Mouse (Mus musculus) lung, adult 2 months (tissue): Measurements from ENCODE around the gene Itga8. TPM values are rescaled to one million over a fixed set of nuclear protein-coding genes. Genes with fewer than 3 reads are reported as not detected.

Experiments used
- DNase-seq: peaks from one replicate; pipeline ENCODE4 v3.0.0; 2022
- H3K4me1 ChIP-seq: fragments of 200-500 bp; 2 replicates; pipeline ENCODE4 v1.6.1; 2011; ENCODE audit warnings: low read length; ENCODE audit not compliant: control insufficient read depth, insufficient read depth
- H3K4me3 ChIP-seq: fragments of 200-500 bp; replicated peaks from 2 replicates; pipeline ENCODE3; 2011; ENCODE audit warnings: low read depth, mild to moderate bottlenecking, control low read depth, low read length; ENCODE audit errors: extremely low read depth
- CTCF ChIP-seq: fragments of 200-500 bp; IDR thresholded peaks from 2 replicates; pipeline ENCODE4 v1.5.1; 2011; ENCODE audit warnings: mild to moderate bottlenecking, low read length, control low read depth; ENCODE audit not compliant: insufficient read depth
- POLR2A ChIP-seq: fragments of 200-500 bp; IDR thresholded peaks from 2 replicates; pipeline ENCODE4 v1.6.1; 2011; ENCODE audit warnings: low read depth, mild to moderate bottlenecking, control low read depth, low read length, borderline replicate concordance; ENCODE audit errors: extremely low read depth
- WGBS: fragments of 180-500 bp; shearing (Covaris S2); methylation state at CpG from one replicate; pipeline ENCODE4 v1.1.7; 2018; 5-methylcytosine and 5-hydroxymethylcytosine counted together
- polyA plus RNA-seq: library from polyadenylated mRNA; depleted of rRNA; stranded (reverse); fragments of >200 nt; gene quantifications from 2 replicates; pipeline ENCODE4 v1.2.3, GENCODE M21; 2012

Itga8 gene
- polyA plus RNA-seq, 1 experiment, result 57.7 TPM

DNA sequence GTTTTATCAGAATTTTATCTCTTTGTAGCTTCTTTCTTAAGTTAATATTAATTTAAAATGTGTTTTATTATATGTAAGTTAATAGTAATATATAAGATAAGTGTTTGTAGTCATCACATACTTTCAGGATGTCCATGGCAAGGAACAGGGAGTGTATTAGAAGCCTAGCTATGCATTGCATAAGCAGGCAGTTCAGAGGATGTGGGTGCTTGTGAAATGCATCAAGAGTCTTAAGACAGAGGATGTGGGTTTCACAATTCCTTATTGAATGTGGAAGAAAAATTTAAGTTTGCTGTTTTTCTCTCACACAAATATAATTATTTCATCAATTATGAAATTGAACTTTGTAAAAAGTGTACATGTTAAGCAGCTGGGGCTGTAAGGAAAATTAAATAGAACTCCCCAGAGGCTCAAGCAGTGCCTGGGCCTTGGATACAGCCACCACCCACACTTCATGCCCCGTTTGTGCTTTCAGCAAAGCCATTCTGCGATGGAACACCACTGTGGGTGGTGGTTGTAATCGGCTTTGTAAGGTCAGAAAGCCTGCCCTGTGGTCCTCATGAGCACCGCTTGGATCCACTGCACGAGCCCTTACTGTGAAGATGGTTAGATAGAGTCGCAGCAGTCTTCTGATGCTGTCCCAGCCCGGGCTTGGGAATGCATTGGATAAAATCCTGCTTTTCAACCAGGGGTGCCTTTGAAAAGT lies 126.8 kb downstream of the Itga8 start:
- 78% methylated on average over 7 of the region's 7 CpGs for WGBS
- no peaks in the 10 kb centered on the region; the same call in 1 of the 2 replicates for H3K4me1 ChIP-seq
- TF ChIP-seq CTCF, result no peak
- no peak for TF ChIP-seq POLR2A
- no peak for DNase-seq
- H3K4me3 ChIP-seq, result no peak overlapping the region

DNA sequence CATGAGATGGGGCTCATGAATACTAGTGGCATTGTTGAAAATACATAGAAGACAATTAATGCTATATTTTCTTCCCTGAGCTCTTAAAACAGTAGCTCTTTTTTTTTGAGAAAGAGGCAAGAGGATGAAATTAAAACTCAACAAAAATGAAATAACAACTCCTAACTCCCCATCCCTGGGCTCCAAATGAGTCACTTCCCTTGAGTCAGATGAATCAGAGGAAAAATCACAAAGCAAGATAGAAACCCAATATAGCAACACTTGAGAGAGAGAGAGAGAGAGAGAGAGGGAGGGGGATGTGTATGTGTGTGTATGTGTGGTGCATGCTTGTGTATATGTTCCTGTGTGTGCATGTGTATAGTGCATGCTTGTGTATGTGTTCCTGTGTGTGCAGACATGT lies 131.5 kb downstream of the Itga8 start:
- H3K4me1 ChIP-seq, result no peaks in the 10 kb centered on the region
- no peak for TF ChIP-seq CTCF
- TF ChIP-seq POLR2A, result no peak
- no peak for DNase-seq
- H3K4me3 ChIP-seq, result no peak overlapping the region

DNA sequence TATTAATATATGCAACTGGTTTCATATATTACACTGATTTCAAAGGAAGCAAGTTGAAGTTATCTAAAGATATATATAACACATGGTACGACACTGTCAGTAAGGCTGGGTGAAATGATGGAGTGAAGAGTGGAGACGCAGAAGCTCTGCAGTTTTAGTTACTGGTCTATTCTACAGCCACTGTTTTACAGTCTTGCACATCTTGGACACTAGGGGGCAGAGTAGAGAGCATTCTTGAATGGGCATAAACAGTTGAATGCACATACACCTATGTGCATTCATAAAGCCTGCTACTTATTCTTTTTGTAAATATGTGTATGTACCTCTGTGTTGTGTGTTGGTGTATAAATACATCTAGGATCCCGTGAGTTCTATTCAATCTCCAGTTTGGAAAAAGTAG lies 141.2 kb downstream of the Itga8 start:
- TF ChIP-seq CTCF (no peak), POLR2A (no peak)
- 67% methylated on average over 3 of the region's 3 CpGs for WGBS
- no peak for DNase-seq

DNA sequence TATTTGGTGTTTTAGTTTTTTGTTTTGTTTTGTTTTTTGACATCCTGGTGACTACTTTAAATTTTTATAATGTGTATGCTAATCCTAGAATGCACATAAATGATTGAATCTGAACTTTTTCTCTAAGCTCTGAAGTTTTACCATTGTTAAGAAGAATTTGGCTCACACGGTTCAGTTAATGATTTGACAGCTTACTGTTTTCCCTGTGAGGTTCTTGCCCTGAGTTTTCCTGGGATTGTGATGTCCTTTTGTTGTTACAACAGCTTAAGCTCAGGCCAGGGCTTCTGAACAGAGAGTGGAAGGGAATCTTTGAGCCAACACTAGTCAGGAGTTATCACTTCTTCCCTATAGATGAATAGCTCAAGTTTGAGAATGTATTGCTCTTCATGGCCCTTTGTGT lies 144.7 kb downstream of the Itga8 start:
- Histone ChIP-seq H3K4me3 (no peak overlapping the region), H3K4me1 (no peaks in the 10 kb centered on the region; the same call in 1 of the 2 replicates)
- no peak for TF ChIP-seq POLR2A
- no peak for TF ChIP-seq CTCF
- WGBS, result 49% methylated on average over 1 of the region's 1 CpGs
- DNase-seq, result no peak

More for the DNA sequence above, 141.2 kb downstream of the Itga8 start:
- no peaks in the 10 kb centered on the region for H3K4me1 ChIP-seq
- H3K4me3 ChIP-seq, result no peak overlapping the region

DNA sequence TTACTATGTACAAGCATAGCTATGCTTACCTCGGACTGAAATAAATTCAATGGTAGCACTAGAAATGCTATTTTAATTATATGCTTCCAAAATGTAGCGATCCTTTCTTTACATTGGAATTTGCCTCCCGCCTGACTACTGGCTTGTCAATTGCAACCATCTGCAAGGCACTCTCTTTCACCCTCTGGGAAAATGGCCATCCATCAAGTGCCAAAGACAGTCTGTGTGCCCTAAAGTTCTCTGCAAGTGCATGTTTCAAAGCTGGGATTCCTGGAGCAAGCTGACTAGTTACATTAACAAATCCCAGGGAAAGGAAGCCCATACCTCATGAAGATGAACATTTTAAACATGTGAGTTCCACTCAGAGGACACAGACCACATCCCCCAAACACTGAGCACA lies 145.3 kb downstream of the Itga8 start:
- WGBS, result 57% methylated on average over 3 of the region's 3 CpGs
- no peak for TF ChIP-seq POLR2A
- no peak for TF ChIP-seq CTCF
- no peak for DNase-seq
- no peak overlapping the region for H3K4me3 ChIP-seq
- no peaks in the 10 kb centered on the region; the same call in 1 of the 2 replicates for H3K4me1 ChIP-seq

GRCm38 (mm10) chr2:12154676-12155075 lies 147.0 kb downstream of the Itga8 start:
- WGBS, result 70% methylated on average over 6 of the region's 6 CpGs
- DNase-seq, result no peak
- TF ChIP-seq POLR2A, result no peak
- no peak for TF ChIP-seq CTCF
- Histone ChIP-seq H3K4me3 (no peak overlapping the region), H3K4me1 (no peaks in the 10 kb centered on the region; the same call in 1 of the 2 replicates)

DNA sequence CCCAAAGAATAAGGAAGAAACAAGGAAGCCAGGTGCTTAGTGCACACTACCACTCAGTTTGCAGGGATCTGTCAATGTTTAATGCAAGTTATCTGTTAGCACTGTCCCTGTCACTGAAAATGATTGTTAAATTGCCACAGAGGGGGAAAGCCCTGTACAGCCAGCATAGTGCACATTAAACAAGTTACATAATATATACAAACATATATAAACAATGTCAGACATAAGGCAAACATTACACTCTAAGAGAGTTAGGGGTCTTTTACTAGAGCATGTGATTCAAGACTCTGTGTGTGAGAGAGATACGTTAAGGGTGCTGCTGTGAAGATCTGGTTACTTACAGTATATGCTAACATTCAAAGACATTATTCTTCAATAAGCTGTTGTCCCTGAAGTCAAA lies 148.2 kb downstream of the Itga8 start:
- DNase-seq, result no peak
- no peak overlapping the region for H3K4me3 ChIP-seq
- H3K4me1 ChIP-seq, result no peaks in the 10 kb centered on the region; the same call in 1 of the 2 replicates
- TF ChIP-seq CTCF (no peak), POLR2A (no peak)
- WGBS, result 72% methylated on average over 1 of the region's 1 CpGs

GRCm38 (mm10) chr2:12147902-12148301 lies 153.8 kb downstream of the Itga8 start:
- Histone ChIP-seq H3K4me1 (no peaks in the 10 kb centered on the region), H3K4me3 (no peak overlapping the region)
- WGBS, result 63% methylated on average over 2 of the region's 2 CpGs
- TF ChIP-seq CTCF, result no peak
- TF ChIP-seq POLR2A, result no peak
- DNase-seq, result no peak

DNA sequence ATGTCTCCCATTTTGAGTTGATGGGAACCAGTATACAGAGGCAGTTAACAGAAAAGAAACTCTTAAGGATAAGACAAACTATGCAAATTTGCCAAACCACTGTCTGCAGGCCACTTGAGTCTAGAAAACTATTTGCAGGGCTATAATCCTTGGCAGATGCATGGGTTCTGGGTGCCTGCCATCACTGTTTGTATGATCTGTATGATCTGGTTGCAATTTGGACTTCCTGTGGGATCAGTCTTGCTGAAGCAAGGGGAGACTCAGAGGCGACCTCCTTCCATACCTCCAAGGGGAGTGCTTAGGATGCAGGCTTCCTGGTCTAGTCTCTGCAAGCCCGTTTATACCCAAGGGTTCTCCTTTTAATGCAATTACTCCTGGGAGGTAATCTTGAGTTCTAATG lies 155.1 kb downstream of the Itga8 start:
- no peak for TF ChIP-seq CTCF
- TF ChIP-seq POLR2A, result no peak
- no peak overlapping the region for H3K4me3 ChIP-seq
- no peak for DNase-seq
- 43% methylated on average over 2 of the region's 2 CpGs for WGBS
- no peaks in the 10 kb centered on the region for H3K4me1 ChIP-seq

DNA sequence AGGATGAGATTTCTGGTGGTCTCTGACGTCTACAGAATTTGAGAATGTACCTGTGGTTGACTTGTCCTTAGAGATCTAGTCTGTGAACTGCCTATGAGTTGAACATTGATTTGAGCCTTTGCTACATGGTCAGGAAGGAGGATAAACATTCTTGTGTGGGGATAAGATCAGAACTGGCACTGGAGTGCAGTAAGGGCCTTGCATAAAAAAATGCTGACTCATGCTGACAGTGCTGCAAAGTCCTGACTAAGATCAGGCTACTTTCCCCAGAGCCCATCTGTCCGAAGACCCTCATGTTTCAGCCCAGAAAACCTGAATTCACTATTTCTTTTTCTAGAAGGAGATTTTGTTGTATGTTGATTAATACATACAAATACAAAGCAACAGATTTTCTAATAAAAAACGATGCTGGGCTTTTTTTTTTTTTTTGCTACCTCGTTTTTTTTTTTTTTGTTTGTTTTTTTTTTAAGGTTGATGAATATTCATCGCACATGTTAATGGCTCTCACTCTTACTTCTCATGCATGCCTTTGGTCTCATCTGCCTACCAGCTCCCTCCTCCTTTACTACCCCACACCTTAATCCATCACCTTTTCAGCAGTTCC lies 162.9 kb downstream of the Itga8 start:
- DNase-seq, result no peak
- H3K4me1 ChIP-seq, result no peaks in the 10 kb centered on the region
- TF ChIP-seq POLR2A, result no peak
- no peak overlapping the region for H3K4me3 ChIP-seq
- 77% methylated on average over 5 of the region's 5 CpGs for WGBS

DNA sequence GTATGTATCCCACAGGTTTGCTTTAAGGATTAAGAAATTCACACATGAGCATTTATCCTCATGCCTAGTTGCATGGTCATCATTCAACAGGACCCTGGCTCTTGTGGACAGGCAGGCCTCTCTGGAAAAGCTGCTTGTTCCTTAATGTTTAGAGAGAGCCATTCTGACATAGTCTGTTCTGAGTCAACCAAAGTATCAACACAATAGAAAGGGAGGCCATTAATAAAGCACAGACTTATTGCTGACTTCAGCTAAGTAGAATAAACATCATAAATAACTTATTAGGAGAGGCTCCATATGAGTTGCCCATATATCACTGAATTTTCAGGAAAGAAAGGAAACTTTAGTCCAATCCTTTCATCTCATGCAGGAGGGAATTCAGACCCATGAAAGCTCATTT lies 175.1 kb downstream of the Itga8 start:
- no peak for DNase-seq
- no peak for TF ChIP-seq POLR2A
- no peak for TF ChIP-seq CTCF
- Histone ChIP-seq H3K4me3 (no peak overlapping the region), H3K4me1 (no peaks in the 10 kb centered on the region)

DNA sequence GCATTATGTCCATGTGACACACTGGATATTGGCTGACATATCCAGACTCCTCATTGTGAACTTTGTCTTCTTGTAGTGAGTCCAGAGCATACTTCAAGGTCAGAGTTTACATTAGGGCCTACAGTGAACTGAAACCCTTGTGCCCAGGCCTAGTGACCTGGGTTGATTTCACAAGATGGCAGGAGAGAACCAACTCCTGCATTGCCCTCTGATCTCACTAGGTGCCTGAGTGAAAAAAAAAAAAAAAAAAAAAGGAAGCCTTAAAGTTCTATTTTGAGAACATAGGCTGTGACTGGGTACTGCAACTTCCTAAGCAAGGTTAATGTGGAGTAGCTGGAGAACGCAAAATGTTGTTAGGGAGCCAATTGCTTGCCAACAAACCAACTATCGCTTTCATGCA lies 186.2 kb downstream of the Itga8 start:
- Histone ChIP-seq H3K4me3 (no peak overlapping the region), H3K4me1 (no peaks in the 10 kb centered on the region)
- 45% methylated on average over 2 of the region's 2 CpGs for WGBS
- no peak for TF ChIP-seq POLR2A
- no peak for TF ChIP-seq CTCF
- DNase-seq, result no peak
